Mouse (Mus musculus): ENCODE results near the gene Cox8b.

Cox8b gene

GRCm38 (mm10) chr7:140860728-140861127 lies 39.5 kb downstream of the Cox8b start:
- DNase-seq (ENCODE audit: low spot score): no peak

GRCm38 (mm10) chr7:140859997-140860396 lies 40.2 kb downstream of the Cox8b start:
- DNase-seq (ENCODE audit: low spot score): no peak

GRCm38 (mm10) chr7:140858746-140859145 lies 41.5 kb downstream of the Cox8b start:
- DNase-seq (ENCODE audit: low spot score): no peak

GRCm38 (mm10) chr7:140857550-140858505 lies 42.4 kb downstream of the Cox8b start, which contains the start of gene Bet1l:
TSS of gene Bet1l (minus strand) at chr7:140857577.
- DNase-seq (ENCODE audit: low spot score): no peak

DNA sequence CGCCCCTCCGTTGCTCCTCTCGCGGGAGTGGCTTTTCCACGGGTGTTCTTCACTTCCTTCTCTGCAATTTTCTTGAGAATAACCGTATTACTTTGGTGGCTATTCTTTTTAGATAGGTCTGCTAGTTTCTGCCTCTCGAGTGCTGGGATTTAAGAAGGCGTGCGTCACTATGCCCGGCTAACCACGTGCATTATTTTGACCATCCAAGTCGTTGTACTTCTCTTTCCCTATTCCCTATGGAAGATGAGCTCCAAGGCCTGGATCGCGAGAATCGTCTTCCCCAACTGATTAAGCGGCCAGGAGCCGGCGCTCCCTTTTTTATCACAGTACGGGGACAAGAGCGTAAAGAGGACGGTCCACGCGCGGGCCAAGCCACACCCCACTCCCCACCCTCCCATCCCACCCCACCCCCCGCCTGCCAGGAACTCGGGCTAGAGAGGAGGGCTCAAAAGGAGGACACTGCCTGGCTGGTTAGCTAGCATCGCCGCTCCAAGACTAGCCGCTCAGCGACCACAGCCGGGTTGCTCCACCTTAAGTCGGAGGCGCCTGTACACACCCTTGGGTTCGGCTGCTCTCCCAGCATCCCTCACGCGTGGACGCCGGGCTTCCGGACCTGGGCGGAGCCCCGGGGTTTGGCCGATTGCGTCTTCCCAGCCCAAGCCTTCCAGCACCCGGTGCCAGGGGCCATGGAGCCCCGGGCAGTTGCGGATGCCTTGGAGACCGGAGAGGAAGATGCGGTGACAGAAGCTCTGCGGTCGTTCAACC lies 43.3 kb downstream of the Cox8b start, which contains the start of gene Ric8a:
Ric8a (plus strand) TSS at position 173 of the 765 bp plus-strand sequence.
- peak; percentile 82 for DNase-seq (ENCODE audit: low spot score)

- peak; percentile 69 for DNase-seq (ENCODE audit: low spot score)
Observed at GRCm38 (mm10) chr7:140855860-140856784, 44.1 kb downstream of the Cox8b start, which contains the start of gene Gm45785. TSS of gene Gm45785 (minus strand) at chr7:140856331.

DNA sequence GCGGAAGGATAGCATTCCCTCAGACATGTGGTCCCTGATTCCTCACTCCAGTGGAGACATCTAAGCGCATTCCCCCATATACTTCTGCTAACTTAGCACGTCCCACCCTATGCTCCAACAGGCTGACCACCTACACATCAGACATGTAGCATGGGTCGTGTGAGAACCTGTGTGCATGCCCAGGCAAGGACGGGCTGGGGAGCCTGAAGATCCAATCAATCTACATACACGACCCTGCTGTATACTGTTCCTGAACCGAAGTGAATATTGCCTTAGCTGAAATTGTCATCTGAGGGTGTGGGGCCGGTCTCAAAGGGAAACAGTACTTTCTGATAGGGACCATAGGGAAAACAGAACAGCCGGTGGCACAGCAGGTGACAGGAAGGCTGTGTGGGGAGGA lies 45.1 kb downstream of the Cox8b start:
- no peak for DNase-seq (ENCODE audit: low spot score)

- no peak for DNase-seq (ENCODE audit: low spot score)
Observed at GRCm38 (mm10) chr7:140854483-140854882, 45.8 kb downstream of the Cox8b start.

DNA sequence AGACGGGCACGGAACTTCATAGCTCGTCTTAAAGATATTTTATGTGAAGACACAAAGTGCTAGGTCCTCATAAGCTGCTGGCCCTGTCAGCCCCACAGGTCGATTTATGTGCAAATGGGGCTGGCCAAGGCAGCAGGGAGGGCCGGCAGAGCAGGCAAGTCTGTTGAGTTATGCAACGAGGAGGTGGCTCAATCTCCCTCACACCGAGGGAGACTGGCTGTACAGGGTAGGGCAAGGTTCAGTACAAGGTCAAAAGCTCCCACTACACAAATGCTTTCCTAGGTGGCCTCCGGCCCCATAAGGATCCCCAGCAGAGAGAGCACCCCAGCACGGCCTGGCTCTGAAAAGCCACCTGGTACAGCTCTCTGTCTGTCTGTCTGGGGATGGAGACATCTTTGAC lies 46.9 kb downstream of the Cox8b start:
- DNase-seq (ENCODE audit: low spot score): no peak

GRCm38 (mm10) chr7:140851916-140852315 lies 48.3 kb downstream of the Cox8b start:
- no peak for DNase-seq (ENCODE audit: low spot score)
